Mouse (Mus musculus) layer of hippocampus, adult 8-10 months (tissue): ENCODE results near the gene Dazap1. TPM values are rescaled to one million over a fixed set of nuclear protein-coding genes. Genes with fewer than 3 reads are reported as not detected.
A peak's percentile ranks its signal among the peaks of the same experiment; 100 is the strongest.

ENCODE experiments used
- DNase-seq, 2 experiments: peaks; one replicate each; pipeline ENCODE4 v3.0.0; 2022; ENCODE audit warnings: low spot score in 2 of 2
- total RNA-seq, 4 experiments: library from RNA; stranded (reverse); gene quantifications; 2 replicates each; pipeline ENCODE4 v1.2.4; 2022

Dazap1 gene
- total RNA-seq, 4 experiments from 2014 or later: 84.8 to 98.3 (median 91.6) TPM

GRCm38 (mm10) chr10:80271186-80271843 lies 10.0 kb downstream of the Dazap1 start:
- DNase-seq: no peak

GRCm38 (mm10) chr10:80271870-80272585 lies 10.7 kb downstream of the Dazap1 start:
- DNase-seq: no peak

DNA sequence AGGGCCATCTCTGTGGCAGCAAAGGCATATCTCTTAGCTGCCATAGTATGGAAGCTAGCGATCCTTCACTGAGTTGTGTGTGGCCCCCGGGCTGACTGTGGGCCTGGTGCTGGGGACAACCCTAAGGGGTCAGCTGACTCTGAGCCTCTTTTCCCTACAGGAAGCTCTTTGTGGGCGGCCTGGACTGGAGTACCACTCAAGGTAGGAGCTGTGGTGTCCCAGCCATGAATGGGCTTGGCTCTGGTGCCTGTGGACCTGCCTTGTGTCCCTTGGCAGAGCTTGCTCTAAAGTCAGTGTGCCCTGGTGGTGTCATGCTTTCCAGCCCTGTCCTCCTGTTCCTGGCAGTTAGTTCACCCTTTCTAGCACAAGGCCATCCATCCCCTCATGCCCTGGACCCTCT lies 12.6 kb downstream of the Dazap1 start:
- DNase-seq: no peak

DNA sequence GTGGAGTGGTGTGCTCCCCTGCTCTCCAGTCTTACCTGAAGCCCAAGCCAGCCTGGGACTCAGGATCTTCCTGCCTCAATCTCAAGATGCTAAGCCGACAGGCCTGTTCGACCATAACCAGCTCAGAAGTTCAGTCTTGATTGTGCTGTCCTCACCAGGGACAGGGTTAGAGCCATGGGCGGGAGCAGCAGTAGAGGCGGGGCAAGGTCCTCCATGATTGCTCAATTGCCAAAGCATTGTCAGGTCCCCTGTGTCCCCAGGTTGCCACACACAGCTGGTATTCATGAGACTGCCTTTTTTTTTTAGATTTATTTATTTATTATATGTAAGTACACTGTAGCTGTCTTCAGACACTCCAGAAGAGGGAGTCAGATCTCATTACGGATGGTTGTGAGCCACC lies 15.0 kb downstream of the Dazap1 start:
- no peak for DNase-seq

DNA sequence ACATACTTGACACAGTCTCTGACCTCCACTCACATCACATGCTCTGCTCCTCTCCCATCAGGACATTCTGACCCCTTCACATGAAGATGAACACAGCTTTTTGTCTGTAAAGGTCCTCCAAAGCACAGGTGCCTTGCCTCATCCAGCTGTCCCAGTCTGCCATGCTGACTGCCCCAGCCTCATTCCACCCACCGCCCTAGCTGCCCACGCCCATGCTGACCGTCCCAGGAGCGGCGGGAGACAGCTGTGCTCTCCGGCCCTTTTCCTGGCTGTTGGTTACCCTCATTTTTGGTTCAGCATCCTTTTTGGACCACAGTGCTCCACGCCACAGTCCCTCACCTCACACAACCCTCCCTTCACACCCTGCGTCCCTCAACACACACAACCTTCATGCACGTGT lies 17.1 kb downstream of the Dazap1 start:
- DNase-seq: no peak

GRCm38 (mm10) chr10:80279273-80279672 lies 18.0 kb downstream of the Dazap1 start:
- no peak for DNase-seq

DNA sequence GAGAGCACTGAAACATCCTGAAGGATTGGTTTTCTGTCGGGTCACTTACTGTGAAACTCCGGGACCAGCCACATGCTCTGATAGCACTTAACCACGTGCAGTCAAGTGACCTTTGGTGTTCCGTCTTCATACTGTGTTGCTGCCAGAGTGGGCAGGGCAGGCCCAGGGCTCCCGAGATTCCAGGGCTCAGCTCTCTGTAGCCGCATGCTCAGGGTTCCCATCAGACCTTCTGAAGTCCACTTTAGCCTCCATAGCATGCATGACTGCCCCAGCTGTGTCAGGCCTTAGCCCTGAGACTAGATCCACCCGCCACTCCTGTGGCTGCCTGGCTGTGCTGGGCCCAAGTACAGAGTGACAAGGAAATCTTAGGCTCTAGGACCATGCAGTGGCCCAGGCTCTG lies 20.0 kb downstream of the Dazap1 start:
- DNase-seq: no peak

DNA sequence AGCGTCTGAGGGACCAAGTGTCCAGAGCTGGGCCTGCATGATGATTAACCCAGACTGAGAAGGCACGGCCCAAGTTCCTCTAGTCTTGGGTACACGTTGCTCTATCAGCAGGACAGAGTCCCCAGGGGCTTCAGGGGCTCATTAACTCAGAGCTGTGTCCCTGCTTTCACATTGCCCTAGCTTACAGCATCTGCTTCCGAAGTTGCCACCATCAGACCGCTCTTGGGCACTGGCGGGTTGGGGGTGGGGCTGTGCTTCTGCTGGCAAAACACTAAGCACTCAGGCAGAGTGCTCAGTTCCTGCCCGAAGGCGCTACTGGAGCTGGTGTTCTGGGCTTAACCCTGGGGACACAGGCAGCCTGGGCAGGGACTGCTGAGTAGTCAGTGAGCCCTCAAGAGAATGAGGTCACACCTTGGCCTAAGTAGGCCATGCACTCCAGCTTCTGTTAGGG lies 20.7 kb downstream of the Dazap1 start:
- DNase-seq: no peak

DNA sequence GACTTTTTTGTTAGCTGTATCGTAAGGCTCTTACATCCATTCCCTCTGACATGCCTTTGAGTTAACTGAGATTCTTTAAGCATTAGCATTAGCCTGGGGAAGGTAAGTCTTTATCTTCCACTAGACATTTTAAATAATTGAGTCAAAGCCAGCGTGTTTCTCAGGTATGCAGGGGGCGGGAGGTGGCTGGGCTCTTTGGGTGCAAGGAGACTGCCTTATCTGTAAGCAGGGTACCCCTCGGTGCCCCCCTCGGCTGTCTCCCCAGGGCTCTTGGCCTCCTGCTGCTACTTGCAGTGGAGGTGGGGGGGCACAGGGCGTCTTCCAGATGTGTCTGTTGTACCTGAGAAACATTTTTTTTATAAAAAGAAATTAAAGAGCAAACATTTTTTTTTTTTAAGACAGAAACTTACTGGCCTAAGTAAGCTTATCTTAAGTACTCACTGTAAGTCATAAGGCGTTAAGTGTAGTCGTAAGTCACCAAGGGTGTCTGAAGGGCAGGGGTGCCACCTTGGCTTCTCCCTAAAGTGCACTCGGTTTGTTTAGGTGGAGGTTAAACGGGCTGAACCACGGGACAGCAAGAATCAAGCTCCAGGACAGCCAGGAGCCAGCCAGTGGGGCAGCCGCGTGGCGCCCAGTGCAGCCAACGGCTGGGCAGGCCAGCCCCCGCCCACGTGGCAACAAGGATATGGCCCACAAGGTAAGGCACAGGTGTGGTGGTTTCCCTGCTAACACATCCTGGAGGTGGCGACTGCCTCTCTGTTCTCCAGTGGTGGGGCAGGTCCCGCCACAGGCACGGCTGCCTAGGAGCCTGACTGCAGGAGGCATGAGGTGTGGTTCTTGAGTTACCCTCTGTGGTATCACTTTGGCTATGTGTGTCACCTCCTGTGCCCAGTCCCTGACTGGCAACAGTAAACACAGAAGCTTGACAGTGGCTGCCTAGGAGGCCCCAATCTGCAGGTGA lies 21.5 kb downstream of the Dazap1 start:
- no peak for DNase-seq

DNA sequence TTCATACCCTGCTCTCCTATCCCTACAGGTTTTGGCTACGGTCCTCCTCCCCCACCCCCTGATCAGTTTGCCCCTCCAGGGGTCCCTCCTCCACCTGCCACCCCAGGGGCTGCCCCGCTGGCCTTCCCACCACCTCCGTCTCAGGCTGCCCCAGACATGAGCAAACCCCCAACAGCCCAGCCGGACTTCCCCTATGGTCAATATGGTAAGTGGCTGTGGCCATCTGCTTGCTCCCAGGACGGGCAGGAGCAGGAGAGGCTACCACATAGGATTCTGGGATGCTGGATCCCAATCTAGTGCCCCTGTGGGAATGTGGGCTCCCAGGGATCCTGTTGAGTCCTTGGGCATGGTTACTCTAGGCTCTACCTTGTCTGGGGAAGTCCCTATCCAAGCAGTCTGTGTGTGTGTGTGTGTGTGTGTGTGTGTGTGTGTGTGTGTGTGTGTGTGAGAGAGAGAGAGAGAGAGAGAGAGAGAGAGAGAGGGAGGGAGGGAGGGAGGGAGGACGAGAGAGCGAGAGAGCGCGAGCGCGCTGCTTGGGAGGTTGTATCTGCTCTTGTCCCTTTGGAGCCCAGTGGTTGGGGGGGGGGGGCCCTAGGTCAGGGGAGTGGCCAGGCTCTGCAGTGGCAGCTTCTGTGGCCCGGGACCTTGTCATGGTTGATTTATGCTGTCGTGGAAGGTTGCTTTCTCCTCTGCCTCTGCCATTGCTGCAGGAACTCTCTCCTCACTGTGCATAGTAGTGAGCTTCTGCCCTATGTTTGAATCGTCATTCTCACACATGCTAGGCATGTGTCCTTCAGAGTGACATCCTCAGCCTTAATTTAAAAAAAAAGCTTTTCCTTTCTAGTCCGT lies 24.2 kb downstream of the Dazap1 start:
- DNase-seq: no peak

- no peak for DNase-seq
These were observed 26.8 kb downstream of the Dazap1 start for GRCm38 (mm10) chr10:80288097-80288496.

GRCm38 (mm10) chr10:80288657-80289056 lies 27.4 kb downstream of the Dazap1 start:
- no peak for DNase-seq

DNA sequence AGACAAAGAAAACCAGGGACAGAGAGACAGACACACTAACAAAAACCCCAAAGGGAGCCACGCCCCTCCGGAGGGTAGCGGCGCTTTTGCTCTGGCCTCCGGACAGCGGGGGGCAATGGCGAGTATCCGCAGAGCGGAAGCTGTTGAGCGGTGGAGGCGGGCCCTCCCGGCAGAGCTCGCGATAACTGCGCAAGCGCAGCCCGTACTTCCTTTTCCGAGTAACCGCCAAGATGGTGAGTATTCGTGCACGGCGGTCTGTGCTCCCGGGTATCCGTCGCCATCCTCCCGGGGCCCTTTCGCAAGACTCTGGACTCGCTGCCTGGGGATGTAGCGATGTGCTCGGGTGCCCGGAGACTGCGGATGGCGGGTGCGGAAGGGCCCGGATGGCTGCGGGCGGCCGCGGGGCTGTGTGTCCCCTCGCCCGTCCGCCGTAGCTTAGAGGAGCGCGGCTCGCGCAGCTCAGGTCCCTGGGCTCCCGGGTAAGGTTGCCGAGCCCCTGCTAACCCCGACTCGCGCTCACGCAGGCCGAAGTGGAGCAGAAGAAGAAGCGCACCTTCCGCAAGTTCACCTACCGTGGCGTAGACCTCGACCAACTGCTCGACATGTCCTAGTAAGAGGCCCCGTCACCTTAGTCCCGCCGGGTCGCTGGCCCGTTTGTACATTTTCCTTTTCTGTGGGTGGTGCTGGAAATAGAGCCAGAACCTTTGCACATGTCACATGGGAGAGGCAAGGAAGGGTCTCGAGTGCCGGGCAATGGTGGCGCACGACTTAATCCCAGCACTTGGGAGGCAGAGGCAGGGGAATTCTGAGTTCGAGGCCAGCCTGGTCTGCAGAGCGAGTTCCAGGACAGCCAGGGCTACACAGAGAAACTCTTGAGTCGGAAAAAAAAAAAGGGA lies 31.2 kb downstream of the Dazap1 start, which contains the start of gene Rps15:
Rps15 (plus strand) TSS at position 203 of the 896 bp plus-strand sequence.
- peak; percentile 88 to 91 for DNase-seq

DNA sequence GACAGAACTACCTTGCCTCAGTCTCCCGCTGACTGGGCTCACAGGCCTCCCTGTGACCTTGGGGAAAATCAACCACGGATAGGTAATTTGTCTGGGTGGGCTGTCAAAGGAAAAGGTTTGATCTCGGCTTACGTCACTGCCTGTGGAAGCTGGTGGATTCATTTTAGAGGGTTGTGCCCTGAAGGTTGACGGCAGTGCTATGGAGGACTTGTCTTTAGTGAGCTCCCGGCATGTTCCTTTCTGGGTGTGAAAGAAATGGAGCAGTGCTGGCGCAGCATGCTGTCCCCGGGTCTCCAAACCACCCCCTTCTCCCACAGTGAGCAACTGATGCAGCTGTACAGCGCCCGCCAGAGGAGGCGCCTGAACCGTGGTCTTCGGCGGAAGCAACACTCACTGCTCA lies 32.0 kb downstream of the Dazap1 start:
- no peak for DNase-seq

DNA sequence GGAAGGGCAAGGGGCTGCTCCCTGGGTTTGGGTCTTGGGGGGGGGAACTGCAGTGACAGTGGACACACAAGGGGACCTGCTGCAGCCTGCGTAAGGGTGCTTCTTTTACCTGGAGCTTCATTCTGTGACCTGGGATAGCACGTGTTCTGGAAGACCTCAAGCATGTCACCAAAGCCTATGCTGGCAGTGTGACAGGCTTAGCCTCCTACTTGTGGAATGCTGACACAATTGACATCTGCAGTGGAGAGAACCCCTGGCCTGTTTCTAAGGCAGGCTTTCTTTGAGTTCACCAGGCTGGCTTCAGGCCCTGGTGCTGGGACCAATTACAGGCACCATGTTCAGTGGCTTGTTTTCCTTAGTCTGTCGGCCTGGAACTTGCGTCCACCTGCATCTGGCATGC lies 33.0 kb downstream of the Dazap1 start:
- no peak for DNase-seq

DNA sequence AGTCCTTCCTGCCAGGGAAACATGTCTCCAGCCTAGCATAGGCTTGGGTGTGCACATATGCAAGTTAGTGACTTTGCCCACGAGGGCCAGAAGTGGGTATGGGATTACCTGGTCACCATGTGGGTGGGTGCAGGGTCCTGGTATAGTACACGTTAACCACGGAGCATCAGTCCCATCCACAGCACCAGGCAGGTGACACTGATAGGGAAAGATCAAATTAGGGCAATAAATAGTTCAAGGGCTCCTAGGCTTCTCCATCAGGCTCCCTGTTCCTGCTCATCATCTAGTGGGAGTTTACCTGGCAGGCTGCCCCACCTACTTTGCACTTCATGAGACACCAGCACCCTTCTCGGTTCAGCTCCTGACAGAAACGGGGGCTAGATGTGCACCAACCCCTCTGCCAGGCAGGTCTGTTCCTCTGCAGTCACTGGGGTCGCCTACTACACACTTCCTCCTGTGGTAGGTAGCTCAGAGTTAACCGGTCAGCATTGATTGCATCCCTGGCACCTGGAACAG lies 33.6 kb downstream of the Dazap1 start:
- DNase-seq: no peak

GRCm38 (mm10) chr10:80295618-80296425 lies 34.5 kb downstream of the Dazap1 start, which contains the start of gene Apc2:
Gene Apc2 (plus strand): TSS chr10:80295977.
- peak; percentile 75 to 80 for DNase-seq

DNA sequence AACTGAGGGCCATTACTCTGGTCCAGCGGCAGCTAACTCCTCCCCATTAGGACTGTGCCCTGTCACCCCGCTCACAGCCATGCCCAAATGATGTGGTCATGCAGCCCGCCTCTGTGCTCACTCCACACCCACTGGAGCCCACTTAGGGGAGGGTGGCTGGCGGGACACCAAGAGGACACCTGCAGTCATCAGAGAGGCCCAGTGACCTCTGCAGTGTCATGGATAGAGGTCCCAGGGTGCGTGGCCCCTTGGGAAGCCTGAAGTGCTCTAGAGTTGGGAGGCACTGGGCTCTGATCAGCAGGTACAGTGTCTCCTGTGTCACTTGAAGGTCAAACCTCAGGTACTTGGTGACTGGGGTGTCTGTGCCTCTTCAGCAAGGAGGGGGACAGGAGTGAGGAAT lies 35.5 kb downstream of the Dazap1 start:
- no peak for DNase-seq
